Mouse (Mus musculus) brain, adult 10 weeks (tissue): ENCODE measurements around the gene Bmi1. TPM values are rescaled to one million over a fixed set of nuclear protein-coding genes. Genes with fewer than 3 reads are reported as not detected.

ENCODE experiments used
- polyA plus RNA-seq: library from polyadenylated mRNA; stranded (reverse); fragments of 350-450 nt; fragmentation: Illumina TruSeq; extraction: RNeasy Lipid Tissue Mini Kit (QIAGEN cat#74804); gene quantifications from one replicate; pipeline ENCODE4 v1.2.3, GENCODE M21; 2015; ENCODE audit warnings: low read depth, low replicate concordance

Bmi1 gene
- polyA plus RNA-seq, result 38.7 TPM

DNA sequence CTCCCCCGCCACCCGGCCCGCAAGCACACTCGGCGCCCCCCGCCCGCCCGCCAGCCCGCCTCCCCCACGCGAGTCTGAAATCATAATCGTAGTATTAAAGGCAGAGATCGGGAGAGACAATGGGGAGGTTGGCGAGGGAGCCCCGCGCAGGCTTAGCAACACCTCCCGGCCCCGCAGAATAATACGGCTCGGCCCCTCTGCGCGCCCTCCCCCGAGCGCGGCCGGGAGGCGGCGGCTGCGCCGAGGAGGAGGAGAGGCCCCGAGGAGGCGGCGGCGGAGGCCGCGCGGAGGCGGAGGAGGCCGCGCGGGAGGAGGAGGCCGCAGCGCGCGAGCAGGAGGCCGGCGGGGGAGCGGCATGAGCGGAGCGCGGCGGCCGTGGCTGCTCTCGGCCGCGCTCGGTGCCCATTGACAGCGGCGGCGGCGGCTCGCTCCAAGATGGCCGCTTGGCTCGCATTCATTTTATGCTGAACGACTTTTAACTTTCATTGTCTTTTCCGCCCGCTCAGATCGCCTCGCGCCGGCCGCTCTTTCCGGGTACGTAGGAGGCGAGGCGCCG lies at the start of gene Bmi1:
TSS of gene Bmi1 (plus strand) at position 83 of the 556 bp plus-strand sequence.

DNA sequence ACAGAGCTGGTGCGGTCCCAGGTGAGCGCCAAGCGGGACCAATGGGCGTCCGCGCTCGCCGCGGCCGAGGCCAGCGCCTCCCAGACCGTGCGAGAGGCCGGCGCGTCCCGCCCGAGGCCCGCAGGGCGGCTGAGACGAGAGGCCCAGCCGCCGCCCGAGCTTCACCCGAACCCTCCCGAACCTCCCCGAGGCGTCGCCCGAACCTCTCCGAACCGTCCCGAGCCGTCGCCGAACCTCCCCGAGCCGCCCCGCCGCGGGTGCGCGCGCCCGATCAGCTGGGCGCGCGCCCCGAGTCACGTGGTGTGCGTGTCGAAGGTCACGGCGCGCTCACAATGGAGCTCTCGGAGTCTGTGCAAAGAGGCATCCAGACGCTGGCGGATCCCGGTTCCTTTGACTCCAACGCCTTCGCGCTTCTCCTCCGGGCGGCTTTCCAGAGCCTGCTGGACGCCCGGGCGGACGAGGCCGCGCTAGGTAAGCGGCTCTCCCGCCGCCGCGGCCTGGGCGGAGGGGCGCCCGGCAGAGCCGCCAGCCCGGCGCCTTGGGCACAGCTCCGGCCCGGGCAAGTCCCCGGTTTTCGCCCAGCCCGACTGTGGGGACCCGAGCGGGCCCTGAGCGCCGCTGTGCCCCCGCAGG lies 4.6 kb upstream of the Bmi1 start, which contains the start of gene Commd3:
TSS of gene Commd3 (plus strand) at position 252 of the 633 bp plus-strand sequence.

DNA sequence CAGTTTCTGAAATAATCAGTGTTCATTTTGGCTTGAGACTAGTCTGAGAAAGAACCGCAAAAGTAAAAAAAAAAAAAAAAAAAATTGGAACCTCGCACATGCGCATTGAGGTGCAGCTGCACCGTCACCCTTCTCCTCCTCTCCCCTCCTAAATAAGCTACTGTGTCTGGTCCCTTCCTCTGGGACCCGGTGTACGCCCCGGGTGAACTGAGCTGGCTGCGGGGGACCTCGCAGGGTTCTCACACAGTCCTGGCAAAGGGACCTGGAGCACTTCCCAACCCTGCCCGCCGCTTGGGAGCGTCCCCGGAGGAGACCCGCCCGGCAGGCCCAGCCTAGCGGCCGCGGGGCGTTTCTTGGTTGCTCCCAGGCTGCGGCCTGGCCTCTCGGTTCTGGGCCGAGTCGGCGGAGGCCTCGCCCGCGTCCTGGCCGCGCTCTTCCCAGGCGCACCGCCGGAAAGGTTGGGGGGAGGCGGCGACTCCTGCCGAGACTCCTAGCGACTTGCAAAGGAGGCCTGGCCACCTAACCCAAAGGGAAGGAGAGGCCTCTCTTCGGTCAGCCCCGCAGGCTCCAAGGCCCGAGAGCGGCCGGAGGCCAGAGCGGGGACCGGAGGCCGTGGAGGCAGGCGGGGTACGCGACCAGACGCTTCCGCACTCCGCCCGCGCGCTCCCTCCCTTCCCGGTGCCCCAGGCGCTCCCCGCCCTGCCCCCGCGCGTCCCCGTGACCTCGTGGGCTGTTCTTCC lies 17.2 kb downstream of the Bmi1 start, which contains the start of gene Spag6:
TSS of gene Spag6 (plus strand) at position 162 of the 740 bp plus-strand sequence.

Other genes with a start within 250 kb of the Bmi1 start
- 182 TPM for gene Commd3, start 4.6 kb upstream of the Bmi1 start, polyA plus RNA-seq
- 3.8 TPM for gene Spag6, start 17.0 kb downstream of the Bmi1 start, polyA plus RNA-seq